Mouse (Mus musculus) heart, adult 2 months (tissue): ENCODE results near the gene Cyp4f18. TPM values are rescaled to one million over a fixed set of nuclear protein-coding genes. Genes with fewer than 3 reads are reported as not detected.

ENCODE experiments used
- DNase-seq, 2 experiments: peaks; one replicate each; pipeline ENCODE4 v3.0.0; 2021
- H3K27ac ChIP-seq: fragments of 200-600 bp; 2 replicates; pipeline ENCODE4 v1.8.1; 2022
- H3K27me3 ChIP-seq: fragments of 200-500 bp; 2 replicates; pipeline ENCODE4 v1.6.1; 2012; ENCODE audit warnings: mild to moderate bottlenecking, low read length, inconsistent platforms, mixed read lengths; ENCODE audit not compliant: control insufficient read depth, insufficient read depth
- H3K36me3 ChIP-seq: fragments of 200-500 bp; 2 replicates; pipeline ENCODE4 v1.6.1; 2012; ENCODE audit warnings: low read length, inconsistent platforms; ENCODE audit not compliant: control insufficient read depth, insufficient read depth
- H3K4me1 ChIP-seq: fragments of 200-500 bp; 2 replicates; pipeline ENCODE4 v1.6.1; 2011; ENCODE audit warnings: low read length; ENCODE audit not compliant: control insufficient read depth, insufficient read depth
- H3K4me3 ChIP-seq: fragments of 200-600 bp; 2 replicates; pipeline ENCODE4 v1.8.1; 2022
- H3K79me2 ChIP-seq: fragments of 200-500 bp; replicated peaks from 2 replicates; pipeline ENCODE4 v1.6.1; 2012; ENCODE audit warnings: mild to moderate bottlenecking, inconsistent platforms, low read length, moderate library complexity, mixed read lengths; ENCODE audit not compliant: control insufficient read depth, insufficient read depth
- H3K9ac ChIP-seq: fragments of 200-500 bp; 2 replicates; pipeline ENCODE4 v1.6.1; 2012; ENCODE audit warnings: low read depth, mild to moderate bottlenecking, control low read depth, inconsistent platforms, low read length, mixed read lengths
- CTCF ChIP-seq: fragments of 200-600 bp; IDR thresholded peaks from 2 replicates; pipeline ENCODE4 v1.8.1; 2022; ENCODE audit warnings: antibody characterized with exemption, mild to moderate bottlenecking, moderate library complexity
- EP300 ChIP-seq: fragments of 200-500 bp; IDR thresholded peaks from 2 replicates; pipeline ENCODE4 v1.6.1; 2011; ENCODE audit warnings: low read depth, low read length, control low read depth; ENCODE audit not compliant: insufficient read depth
- POLR2A ChIP-seq: fragments of 200-500 bp; IDR thresholded peaks from 2 replicates; pipeline ENCODE4 v1.6.1; 2011; ENCODE audit warnings: mild to moderate bottlenecking, low read depth, low read length, control low read depth; ENCODE audit not compliant: insufficient read depth
- WGBS: fragments of 180-500 bp; shearing (Covaris S2); methylation state at CpG from one replicate; pipeline ENCODE4 v1.1.7; 2018; 5-methylcytosine and 5-hydroxymethylcytosine counted together
- intact Hi-C: fragments of 180-260 bp; cut with DNase I; formaldehyde crosslinking; loops from one replicate; pipeline ENCODE4 v1.15.1; 2025
- polyA plus RNA-seq: library from polyadenylated mRNA; depleted of rRNA; stranded (reverse); fragments of >200 nt; gene quantifications from 2 replicates; pipeline ENCODE4 v1.2.3, GENCODE M21; 2012; rRNA removed
- total RNA-seq, 2 experiments: library from RNA; stranded (reverse); gene quantifications; 2 replicates each; pipeline ENCODE4 v1.2.3; 2021

Cyp4f18 gene
- total and polyA plus RNA-seq, 3 experiments = 1.2 to 5.2 (median 1.4) TPM

- H3K27me3 ChIP-seq = no peaks in the 10 kb centered on the region
- intact Hi-C loops = loop anchor here (1.0 to 5.0 kb wide), 3 partner anchors 28 to 63 kb away; partner anchors contain the start of genes Zfp617 and Zfp882
- peak within 1 kb of the TSS; percentile 91 for H3K4me3 ChIP-seq
- H3K4me1 ChIP-seq = 0 out of 2 replicates have a peak, but pooled peaks cover 1% of the 10 kb centered on the region
- H3K36me3 ChIP-seq = peaks cover 2% of the 10 kb centered on the region; the same call in 1 of the 2 replicates
- H3K79me2 ChIP-seq = no peaks in the 10 kb centered on the region
- H3K9ac ChIP-seq = peak within 1 kb of the TSS; percentile 95
- 4% methylated on average over 34 of the region's 34 CpGs for WGBS
- peak within 1 kb of the TSS; percentile 84 for H3K27ac ChIP-seq
- peak; percentile 98 for DNase-seq
- TF ChIP-seq EP300 = 0 out of 2 replicates have a peak, but pooled peaks have one; percentile 61
- peak; percentile 87 for TF ChIP-seq POLR2A
- TF ChIP-seq CTCF = no peak
Observed at GRCm38 (mm10) chr8:71950482-71951221, 58.8 kb downstream of the Cyp4f18 start, which contains the start of gene Zfp961. Zfp961 (plus strand) TSS chr8:71951038.

- TF ChIP-seq EP300 (no peak), POLR2A (no peak), CTCF (no peak)
- H3K4me1 ChIP-seq = 0 out of 2 replicates have a peak, but pooled peaks cover 1% of the 10 kb centered on the region
- peaks cover 2% of the 10 kb centered on the region; the same call in 1 of the 2 replicates for H3K36me3 ChIP-seq
- DNase-seq = no peak
- intact Hi-C loops = no loop called here
- WGBS = 87% methylated on average over 5 of the region's 5 CpGs
- H3K79me2 ChIP-seq = no peaks in the 10 kb centered on the region
- no peak overlapping the region for H3K4me3 ChIP-seq
- no peaks in the 10 kb centered on the region for H3K27me3 ChIP-seq
- no peak overlapping the region for H3K9ac ChIP-seq
- H3K27ac ChIP-seq = no peak overlapping the region
Observed at GRCm38 (mm10) chr8:71948624-71949023, 60.8 kb downstream of the Cyp4f18 start.

GRCm38 (mm10) chr8:71941776-71942175 lies 67.7 kb downstream of the Cyp4f18 start:
- intact Hi-C loops = no loop called here
- DNase-seq = no peak
- Histone ChIP-seq H3K4me1 (no peaks in the 10 kb centered on the region), H3K4me3 (no peak overlapping the region), H3K36me3 (no peaks in the 10 kb centered on the region), H3K27me3 (no peaks in the 10 kb centered on the region), H3K79me2 (no peaks in the 10 kb centered on the region), H3K9ac (no peak overlapping the region), H3K27ac (no peak overlapping the region)
- WGBS = 79% methylated on average over 1 of the region's 1 CpGs
- TF ChIP-seq EP300 (no peak), CTCF (no peak), POLR2A (no peak)

- TF ChIP-seq POLR2A = no peak
- Histone ChIP-seq H3K36me3 (no peaks in the 10 kb centered on the region), H3K4me3 (no peak overlapping the region), H3K79me2 (no peaks in the 10 kb centered on the region), H3K27ac (no peak overlapping the region), H3K4me1 (no peaks in the 10 kb centered on the region), H3K9ac (no peak overlapping the region), H3K27me3 (no peaks in the 10 kb centered on the region)
- WGBS = 65% methylated on average over 2 of the region's 2 CpGs
- intact Hi-C loops = no loop called here
- DNase-seq = no peak
Observed at GRCm38 (mm10) chr8:71940293-71941208, 68.9 kb downstream of the Cyp4f18 start.

Other genes with a start within 250 kb of the Cyp4f18 start
- 1 to 10 TPM; 4.4 to 6.2 TPM for gene Zfp709, start 127.6 kb downstream of the Cyp4f18 start, total RNA-seq
- 0.59 and 1.0 TPM in 2 replicates for gene Zfp709, start 127.6 kb downstream of the Cyp4f18 start, polyA plus RNA-seq
- gene Zfp882, start 101.0 kb downstream of the Cyp4f18 start, total RNA-seq = 1 to 10 TPM; 3.1 to 3.5 TPM
- gene Zfp882, start 101.0 kb downstream of the Cyp4f18 start, polyA plus RNA-seq = 0.55 and 1.5 TPM in 2 replicates
- gene Zfp617, start 101.0 kb downstream of the Cyp4f18 start, total RNA-seq = 10 to 100 TPM; 19.8 to 24.4 TPM
- 4.7 and 10.9 TPM in 2 replicates for gene Zfp617, start 101.0 kb downstream of the Cyp4f18 start, polyA plus RNA-seq
- 1 to 10 TPM; 5.5 to 8.0 TPM for gene Zfp961, start 58.6 kb downstream of the Cyp4f18 start, total RNA-seq
- gene Zfp961, start 58.6 kb downstream of the Cyp4f18 start, polyA plus RNA-seq = 4.4 and 6.1 TPM in 2 replicates
- not detected for gene Olfr372, start 31.6 kb upstream of the Cyp4f18 start, total RNA-seq
- not detected in 2 replicates for gene Olfr372, start 31.6 kb upstream of the Cyp4f18 start, polyA plus RNA-seq
- not detected for gene Olfr373, start 73.6 kb upstream of the Cyp4f18 start, total RNA-seq
- not detected in 2 replicates for gene Olfr373, start 73.6 kb upstream of the Cyp4f18 start, polyA plus RNA-seq
- not detected for gene Olfr374, start 97.4 kb upstream of the Cyp4f18 start, total RNA-seq
- gene Olfr374, start 97.4 kb upstream of the Cyp4f18 start, polyA plus RNA-seq = not detected in 2 replicates
- 100 to 1,000 TPM in 1 of 2 experiments, 10 to 100 TPM in 1; 81.4 to 106 TPM for gene Tpm4, start 125.3 kb upstream of the Cyp4f18 start, total RNA-seq
- 49.9 and 73.3 TPM in 2 replicates for gene Tpm4, start 125.3 kb upstream of the Cyp4f18 start, polyA plus RNA-seq
- gene Rab8a, start 151.6 kb upstream of the Cyp4f18 start, total RNA-seq = 10 to 100 TPM; 23.6 to 24.2 TPM
- 40.9 and 52.2 TPM in 2 replicates for gene Rab8a, start 151.6 kb upstream of the Cyp4f18 start, polyA plus RNA-seq
- not detected for gene Hsh2d, start 180.0 kb upstream of the Cyp4f18 start, total RNA-seq
- gene Hsh2d, start 180.0 kb upstream of the Cyp4f18 start, polyA plus RNA-seq = 0.18 and 0.55 TPM in 2 replicates
- gene Cib3, start 203.2 kb upstream of the Cyp4f18 start, total RNA-seq = 1 to 10 TPM in 1 of 2 experiments, under 1 TPM in 1; 0.66 to 1.5 TPM
- 1.1 TPM in 2 replicates for gene Cib3, start 203.2 kb upstream of the Cyp4f18 start, polyA plus RNA-seq
- not detected for gene Gm11034, start 204.0 kb upstream of the Cyp4f18 start, total RNA-seq
- gene Gm11034, start 204.0 kb upstream of the Cyp4f18 start, polyA plus RNA-seq = not detected in 2 replicates
- 10 to 100 TPM; 21.4 to 23.2 TPM for gene Fam32a, start 210.1 kb upstream of the Cyp4f18 start, total RNA-seq
- 21.2 and 29.9 TPM in 2 replicates for gene Fam32a, start 210.1 kb upstream of the Cyp4f18 start, polyA plus RNA-seq
- gene Ap1m1, start 230.4 kb upstream of the Cyp4f18 start, total RNA-seq = 10 to 100 TPM; 44.6 to 48.8 TPM
- 74.3 and 77.0 TPM in 2 replicates for gene Ap1m1, start 230.4 kb upstream of the Cyp4f18 start, polyA plus RNA-seq